Mouse (Mus musculus): ENCODE results near the gene Cyba.

- no peak for TF ChIP-seq CTCF (conservative IDR thresholded peaks at IDR 0.05; ENCODE audit: low read length)
- no peak for TF ChIP-seq NANOG (IDR thresholded peaks at IDR 0.05; ENCODE audit: borderline replicate concordance, low read length)
Observed at GRCm38 (mm10) chr8:122395291-122395690, 37.4 kb downstream of the Cyba start.
